Mouse (Mus musculus) MEL-GATA-1-ER (cell line): ENCODE results near the gene Socs7.

ENCODE experiments used
- DNase-seq: peaks from one replicate; pipeline ENCODE4 v3.0.0-alpha.2; 2012; ENCODE audit warnings: low read depth; ENCODE audit errors: extremely low read depth

Socs7 gene

GRCm38 (mm10) chr11:97416637-97417035 is 54.3 kb downstream of the Socs7 start:
- DNase-seq, result no peak

GRCm38 (mm10) chr11:97418834-97419539 is 56.6 kb downstream of the Socs7 start:
- no peak for DNase-seq

- DNase-seq, result no peak
These were observed 57.2 kb downstream of the Socs7 start for GRCm38 (mm10) chr11:97419540-97419900.

GRCm38 (mm10) chr11:97422507-97422906 is 60.2 kb downstream of the Socs7 start:
- no peak for DNase-seq

GRCm38 (mm10) chr11:97424092-97424692 is 61.8 kb downstream of the Socs7 start:
- DNase-seq, result no peak

- DNase-seq, result no peak
These were observed 62.5 kb downstream of the Socs7 start for GRCm38 (mm10) chr11:97424802-97425201.

- peak; percentile 88 for DNase-seq
These were observed 65.7 kb downstream of the Socs7 start for GRCm38 (mm10) chr11:97427794-97428725.

GRCm38 (mm10) chr11:97428726-97429077 is 66.4 kb downstream of the Socs7 start:
- no peak for DNase-seq

GRCm38 (mm10) chr11:97429615-97430014 is 67.3 kb downstream of the Socs7 start:
- DNase-seq, result no peak

- DNase-seq, result no peak
These were observed 69.7 kb downstream of the Socs7 start for GRCm38 (mm10) chr11:97432015-97432414.

- peak; percentile 54 for DNase-seq
These were observed 70.7 kb downstream of the Socs7 start for GRCm38 (mm10) chr11:97432983-97433539.

- no peak for DNase-seq
These were observed 71.8 kb downstream of the Socs7 start for GRCm38 (mm10) chr11:97434121-97434520.

- DNase-seq, result peak; percentile 87
These were observed 72.5 kb downstream of the Socs7 start for GRCm38 (mm10) chr11:97434704-97435454.

GRCm38 (mm10) chr11:97435808-97436491 is 73.6 kb downstream of the Socs7 start:
- DNase-seq, result no peak

- DNase-seq, result no peak
These were observed 75.4 kb downstream of the Socs7 start for GRCm38 (mm10) chr11:97437745-97438144.

- DNase-seq, result no peak
These were observed 76.5 kb downstream of the Socs7 start for GRCm38 (mm10) chr11:97438868-97439267.

- DNase-seq, result no peak
These were observed 77.6 kb downstream of the Socs7 start for GRCm38 (mm10) chr11:97439935-97440334.

- DNase-seq, result no peak
These were observed 78.1 kb downstream of the Socs7 start for GRCm38 (mm10) chr11:97440441-97440881.

GRCm38 (mm10) chr11:97441036-97441657 is 78.8 kb downstream of the Socs7 start:
- no peak for DNase-seq

- DNase-seq, result peak; percentile 75
These were observed 79.3 kb downstream of the Socs7 start for GRCm38 (mm10) chr11:97441658-97442125.
